Mouse (Mus musculus): ENCODE measurements at regions not wholly inside any gene's neighbourhood (a gene's known extent, or its start where the extent isn't known, plus 50 kb on each side); places are given as distances from the start of the nearest gene placed in this dataset.

DNA sequence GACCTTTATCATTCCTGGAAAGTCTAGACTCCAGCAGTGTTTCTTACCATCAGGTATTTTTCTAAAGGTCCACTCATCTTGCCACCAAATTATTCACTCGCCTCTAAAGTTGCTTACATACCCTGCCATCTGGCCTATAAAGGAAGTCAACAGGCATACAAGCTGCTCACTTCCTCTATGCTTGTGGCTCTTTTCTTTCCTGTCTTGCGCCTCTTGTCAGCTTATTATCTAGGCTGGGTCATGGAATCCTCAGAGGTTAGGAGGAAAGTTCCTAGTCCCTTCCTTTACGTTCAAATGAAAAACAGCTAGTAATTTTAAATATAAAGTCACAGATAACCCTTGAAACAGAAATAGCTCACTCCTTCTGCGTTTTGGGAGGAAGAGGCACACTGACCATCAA lies 97.9 kb downstream of the Lipi start:
- ATAC-seq (replicated peaks; ENCODE audit: low read depth, poor library complexity, severe bottlenecking), result peak; percentile 54; the same call in 1 of the 2 replicates

- ATAC-seq (replicated peaks; ENCODE audit: low read depth, poor library complexity, severe bottlenecking), result no peak
These were observed 102.0 kb downstream of the Lipi start for GRCm38 (mm10) chr16:75483878-75484277.

DNA sequence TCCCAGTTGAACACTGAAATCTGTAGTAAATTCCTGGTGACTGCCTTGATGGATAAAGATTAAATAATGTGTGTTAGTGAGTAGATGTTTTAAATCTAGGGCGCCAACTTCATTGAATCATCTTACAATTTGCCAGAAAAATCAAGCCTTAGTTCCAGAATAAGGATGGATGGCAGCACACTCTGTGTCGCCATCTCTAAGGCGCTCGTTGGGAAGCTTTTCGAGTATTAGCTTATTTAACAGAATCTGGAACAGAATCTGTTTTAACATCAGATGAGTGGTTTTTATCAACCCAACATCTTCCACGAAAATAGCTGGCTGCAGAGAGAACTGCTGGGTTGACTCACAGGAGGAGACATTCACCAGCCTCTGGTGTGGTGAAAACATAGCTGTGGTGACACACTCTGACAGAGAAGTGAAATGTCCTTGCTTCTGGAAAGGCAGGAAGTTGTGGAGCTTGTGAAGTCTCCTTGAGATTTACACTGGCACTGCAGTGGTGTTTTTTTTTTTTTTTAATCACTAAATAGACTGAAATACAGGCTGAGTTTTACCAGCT lies 120.4 kb downstream of the Lipi start:
- no peak for ATAC-seq (replicated peaks; ENCODE audit: low read depth, poor library complexity, severe bottlenecking)

DNA sequence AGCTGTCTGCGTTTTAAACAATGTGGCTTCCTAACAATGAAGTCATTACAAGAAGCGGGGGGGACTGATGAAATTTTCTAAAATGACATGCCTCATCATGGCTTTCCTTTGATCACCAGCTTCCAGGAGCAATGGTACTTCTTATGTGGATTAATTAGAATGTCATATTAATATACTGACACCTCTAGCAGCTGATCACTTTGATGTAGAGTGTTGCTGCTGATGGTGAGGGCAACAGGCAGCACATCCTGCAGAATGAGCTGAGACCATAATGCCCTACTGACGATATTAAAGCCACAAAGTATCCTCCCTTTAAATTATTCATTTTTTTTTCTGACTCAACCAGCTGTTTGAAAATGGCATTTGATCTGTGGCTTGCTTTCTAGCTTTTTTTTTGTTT lies 123.7 kb downstream of the Lipi start:
- no peak for ATAC-seq (replicated peaks; ENCODE audit: low read depth, poor library complexity, severe bottlenecking)

DNA sequence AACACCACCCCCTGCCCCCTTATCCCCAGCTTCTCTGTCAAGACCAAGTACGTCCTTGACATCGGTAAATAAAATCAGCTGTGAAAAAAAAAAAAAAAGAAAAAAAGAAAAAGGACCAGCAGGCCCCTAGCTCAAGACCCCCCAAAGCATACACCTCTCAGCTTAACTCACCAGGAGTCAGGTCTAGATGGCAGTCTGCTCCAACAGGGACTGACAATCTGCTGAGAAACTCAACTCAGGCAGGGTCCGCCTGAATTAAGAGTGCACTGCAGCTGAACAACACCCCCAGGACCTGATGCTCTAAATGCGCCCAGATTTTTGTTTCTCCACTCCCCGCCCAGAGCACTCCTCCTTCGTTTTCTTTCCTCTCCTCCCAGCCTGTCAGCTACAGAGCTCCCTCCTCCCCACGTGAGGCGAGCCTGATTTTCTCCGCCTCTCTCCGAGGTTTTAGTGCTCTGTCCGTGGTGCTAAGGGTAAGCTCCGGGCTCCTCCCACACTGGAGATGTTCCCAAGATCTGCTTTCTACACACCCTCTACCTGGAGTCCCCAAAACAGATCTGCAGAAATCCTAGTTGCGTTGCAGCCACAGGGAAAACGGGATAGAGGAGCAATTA lies 138.9 kb downstream of the Lipi start:
- ATAC-seq (replicated peaks; ENCODE audit: low read depth, poor library complexity, severe bottlenecking), result no peak

- ATAC-seq (replicated peaks; ENCODE audit: low read depth, poor library complexity, severe bottlenecking), result no peak
These were observed 146.6 kb downstream of the Lipi start for GRCm38 (mm10) chr16:75439296-75439695.

DNA sequence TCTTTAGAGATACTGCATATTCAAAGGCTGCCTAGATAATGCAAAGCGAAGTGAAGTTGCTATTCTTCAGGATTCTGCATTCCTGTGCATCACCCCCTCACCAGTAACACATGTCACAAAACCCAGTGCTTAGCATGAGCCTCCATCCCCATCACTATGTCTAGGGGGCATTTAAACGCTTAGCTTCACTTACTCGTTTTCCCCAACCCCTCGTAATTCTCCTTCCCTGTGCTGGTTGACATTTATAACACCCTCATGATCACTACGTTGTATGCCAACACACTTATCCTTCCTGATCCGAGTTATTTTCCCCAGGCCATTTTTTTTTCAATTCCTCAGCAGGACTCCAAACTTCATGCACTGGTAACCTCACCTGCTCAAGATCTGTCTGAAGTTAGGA lies 152.6 kb downstream of the Lipi start:
- ATAC-seq (replicated peaks; ENCODE audit: low read depth, poor library complexity, severe bottlenecking), result no peak

- no peak for ATAC-seq (replicated peaks; ENCODE audit: low read depth, poor library complexity, severe bottlenecking)
These were observed 201.2 kb downstream of the Lipi start for GRCm38 (mm10) chr16:75384526-75385222.

- ATAC-seq (replicated peaks; ENCODE audit: low read depth, poor library complexity, severe bottlenecking), result peak; percentile 69; the same call in 1 of the 2 replicates
These were observed 204.7 kb downstream of the Lipi start for GRCm38 (mm10) chr16:75381191-75381590.

GRCm38 (mm10) chr16:75369700-75370099 lies 216.2 kb downstream of the Lipi start:
- no peak for ATAC-seq (replicated peaks; ENCODE audit: low read depth, poor library complexity, severe bottlenecking)

DNA sequence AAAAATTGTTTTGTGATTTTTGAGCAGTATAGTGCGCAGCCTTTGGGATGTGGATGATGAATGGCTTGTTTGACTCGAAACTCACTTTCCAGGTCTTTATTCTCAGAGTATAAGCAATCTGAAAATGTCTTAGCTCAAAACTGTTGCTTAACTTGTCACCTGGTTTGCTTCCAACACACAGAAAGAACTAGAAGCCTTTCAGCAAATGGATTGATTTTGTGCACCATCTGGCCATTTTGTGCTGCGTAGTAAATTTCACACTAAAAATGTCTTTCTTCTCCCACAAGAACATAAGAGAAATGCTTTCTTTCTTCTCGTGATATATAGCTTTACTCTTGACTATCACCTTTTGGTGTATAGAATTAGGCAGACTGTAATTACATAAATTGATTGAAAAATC lies 219.1 kb downstream of the Lipi start:
- ATAC-seq (replicated peaks; ENCODE audit: low read depth, poor library complexity, severe bottlenecking), result no peak

- no peak for ATAC-seq (replicated peaks; ENCODE audit: low read depth, poor library complexity, severe bottlenecking)
These were observed 220.4 kb downstream of the Lipi start for GRCm38 (mm10) chr16:75365361-75365994.

- ATAC-seq (replicated peaks; ENCODE audit: low read depth, poor library complexity, severe bottlenecking), result peak; percentile 94
These were observed 223.8 kb downstream of the Lipi start for GRCm38 (mm10) chr16:75362095-75362494.

DNA sequence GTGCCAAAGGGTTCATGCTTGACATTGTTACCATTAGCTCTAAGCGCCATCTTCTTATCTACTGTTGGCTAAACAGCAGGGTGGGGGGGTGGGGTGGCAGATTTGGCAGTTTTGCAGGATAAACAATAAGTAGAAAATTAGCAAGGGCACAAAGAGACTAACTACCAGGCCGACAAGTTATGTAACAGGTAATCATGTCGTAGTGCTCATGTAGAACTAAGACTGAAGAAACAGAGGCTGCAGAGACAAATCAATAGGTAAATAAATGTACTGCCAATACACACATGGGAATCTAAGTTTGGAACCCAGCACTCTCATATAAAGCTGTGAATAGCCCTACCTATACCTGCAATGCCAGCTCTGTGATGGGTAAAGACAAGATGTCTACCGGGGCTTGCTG lies 225.1 kb downstream of the Lipi start:
- ATAC-seq (replicated peaks; ENCODE audit: low read depth, poor library complexity, severe bottlenecking), result no peak

GRCm38 (mm10) chr16:75353394-75353793 lies 232.5 kb downstream of the Lipi start:
- peak; percentile 87 for ATAC-seq (replicated peaks; ENCODE audit: low read depth, poor library complexity, severe bottlenecking)

- peak; percentile 36 for ATAC-seq (replicated peaks; ENCODE audit: low read depth, poor library complexity, severe bottlenecking)
These were observed 241.5 kb downstream of the Lipi start for GRCm38 (mm10) chr16:75344201-75344927.

DNA sequence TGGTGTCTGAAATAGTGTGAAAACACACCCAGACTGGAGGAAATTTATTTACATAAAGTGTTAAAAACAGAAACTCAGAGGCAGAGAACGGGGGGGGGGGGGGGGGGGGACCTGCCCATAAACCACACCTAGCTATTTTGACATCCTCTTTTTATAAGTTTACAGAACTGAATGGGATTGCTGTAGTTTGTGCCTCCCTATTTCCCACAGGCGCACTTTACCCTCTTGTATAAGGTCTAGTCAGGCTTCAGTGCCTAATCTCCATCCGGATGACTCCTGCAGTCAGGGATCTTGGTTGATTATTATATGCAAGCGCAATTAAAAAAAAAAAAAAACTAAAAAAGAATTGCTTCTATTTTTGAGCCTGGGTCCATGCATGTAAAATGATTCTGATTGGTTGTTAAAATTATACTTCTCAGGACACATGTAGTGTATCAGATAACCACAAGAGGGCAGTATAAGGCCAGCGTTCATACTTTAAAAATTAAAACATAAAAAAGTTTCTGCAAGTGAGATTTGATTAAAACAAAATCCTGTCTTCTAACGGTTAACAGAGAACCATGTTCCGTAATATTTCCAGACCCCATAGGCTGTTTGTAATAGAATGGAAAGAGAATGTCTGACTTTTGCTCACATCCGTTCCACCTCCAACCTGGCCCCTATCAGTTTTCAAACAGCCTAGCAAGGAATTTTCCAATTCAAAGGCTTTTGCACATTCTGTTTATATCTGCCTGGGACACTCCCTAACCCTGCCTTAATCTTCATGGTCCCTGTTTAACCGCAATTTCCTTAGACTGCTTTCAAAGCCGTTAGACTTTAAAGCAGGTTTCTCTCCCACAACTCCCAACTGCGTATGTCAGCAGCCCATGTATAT lies 242.6 kb downstream of the Lipi start:
- ATAC-seq (replicated peaks; ENCODE audit: low read depth, poor library complexity, severe bottlenecking), result peak; percentile 91

DNA sequence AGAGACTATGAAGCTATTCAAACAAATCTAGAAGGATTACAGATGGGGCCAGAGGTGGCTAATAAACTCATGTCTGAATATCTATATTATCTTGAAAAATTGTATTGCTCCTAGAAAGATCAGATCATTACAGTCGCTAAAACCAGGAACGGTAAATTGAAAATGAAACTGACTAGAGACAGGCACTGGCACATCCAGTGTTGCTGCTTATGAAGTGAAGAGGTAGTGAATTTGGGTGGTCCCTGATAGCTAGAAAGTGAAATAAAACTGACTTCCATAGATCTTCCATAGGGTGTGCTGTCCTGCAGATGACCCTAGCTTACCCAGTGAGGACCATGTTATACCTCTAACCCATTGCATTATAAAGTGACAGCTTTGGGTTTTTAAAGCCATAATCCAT lies 251.6 kb downstream of the Lipi start:
- peak; percentile 75 for ATAC-seq (replicated peaks; ENCODE audit: low read depth, poor library complexity, severe bottlenecking)

- ATAC-seq (replicated peaks; ENCODE audit: low read depth, poor library complexity, severe bottlenecking), result no peak
These were observed 252.1 kb downstream of the Lipi start for GRCm38 (mm10) chr16:75333750-75334149.

DNA sequence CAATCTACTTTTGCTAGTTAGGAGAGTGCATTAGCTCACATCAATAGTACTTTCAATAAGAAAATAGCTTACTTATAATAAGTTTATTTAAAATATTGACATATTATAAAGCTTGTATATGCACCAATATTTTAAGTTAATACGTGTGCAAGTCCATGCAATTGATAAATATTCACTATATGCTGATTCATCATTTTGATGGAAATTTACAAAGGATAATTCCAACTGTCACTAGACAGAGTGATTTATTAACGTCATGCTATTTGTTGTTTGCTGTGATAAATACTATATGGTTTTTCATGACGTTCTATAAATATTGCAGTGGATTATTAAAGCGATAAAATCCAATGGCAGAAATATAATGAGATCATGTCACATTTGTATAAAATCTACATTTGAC lies 253.0 kb downstream of the Lipi start:
- no peak for ATAC-seq (replicated peaks; ENCODE audit: low read depth, poor library complexity, severe bottlenecking)
